Mouse (Mus musculus) neural tube, embryonic 11.5 days (tissue): ENCODE measurements at regions not wholly inside any gene's neighbourhood (a gene's known extent, or its start where the extent isn't known, plus 50 kb on each side); places are given as distances from the start of the nearest gene placed in this dataset.
A peak's percentile ranks its signal among the peaks of the same experiment; 100 is the strongest.

Experiments used
- ATAC-seq: fragments of 200-750 bp; cut with Nextera tagmentation; 2 replicates; pipeline ENCODE4 v1.8.0; 2017; ENCODE audit warnings: moderate number of reproducible peaks, mild to moderate bottlenecking, moderate TSS enrichment, moderate library complexity; ENCODE audit not compliant: insufficient read depth, low FRiP score, low TSS enrichment
- DNase-seq: peaks from one replicate; pipeline ENCODE4 v3.0.0-alpha.2; 2015; ENCODE audit warnings: low spot score
- H3K27ac ChIP-seq: fragments of 300-500 bp; sonication (generic); 2 replicates; pipeline ENCODE4 v1.5.1; 2014; ENCODE audit warnings: low read depth, mild to moderate bottlenecking, low read length
- H3K27me3 ChIP-seq: fragments of 300-500 bp; sonication (generic); 2 replicates; pipeline ENCODE4 v1.6.1; 2014; ENCODE audit warnings: mild to moderate bottlenecking, low read length, mixed read lengths; ENCODE audit not compliant: control insufficient read depth, insufficient read depth
- H3K36me3 ChIP-seq: fragments of 300-500 bp; sonication (generic); 2 replicates; pipeline ENCODE4 v1.6.1; 2014; ENCODE audit warnings: mild to moderate bottlenecking, low read length, moderate library complexity, mixed read lengths; ENCODE audit not compliant: control insufficient read depth, insufficient read depth
- H3K4me1 ChIP-seq: fragments of 300-500 bp; sonication (generic); 2 replicates; pipeline ENCODE4 v1.6.1; 2014; ENCODE audit warnings: low read length, mixed read lengths; ENCODE audit not compliant: control insufficient read depth, insufficient read depth
- H3K4me2 ChIP-seq: fragments of 300-500 bp; sonication (generic); 2 replicates; pipeline ENCODE4 v1.6.1; 2014; ENCODE audit warnings: low read depth, mild to moderate bottlenecking, moderate library complexity
- H3K4me3 ChIP-seq: fragments of 300-500 bp; sonication (generic); 2 replicates; pipeline ENCODE4 v1.5.1; 2014; ENCODE audit warnings: low read depth, low read length
- H3K9ac ChIP-seq: fragments of 300-500 bp; sonication (generic); 2 replicates; pipeline ENCODE4 v1.6.1; 2014; ENCODE audit warnings: mild to moderate bottlenecking, low read length
- H3K9me3 ChIP-seq: fragments of 300-500 bp; sonication (generic); 2 replicates; pipeline ENCODE4 v1.6.1; 2016; ENCODE audit warnings: low read length; ENCODE audit not compliant: control insufficient read depth
- WGBS: fragments of 180-500 bp; shearing (Covaris S2); extraction: QIAGEN DNeasy Blood & Tissue Kit; methylation state at CpG from one replicate; pipeline ENCODE4 v1.1.7; 2014; 5-methylcytosine and 5-hydroxymethylcytosine counted together

GRCm38 (mm10) chr17:75618514-75618913 is 66.8 kb upstream of the Fam98a start:
- Histone ChIP-seq H3K9me3 (no peaks in the 10 kb centered on the region), H3K4me1 (no peaks in the 10 kb centered on the region), H3K27me3 (no peaks in the 10 kb centered on the region), H3K9ac (no peak overlapping the region), H3K4me2 (no peak overlapping the region), H3K4me3 (no peak overlapping the region), H3K27ac (no peak overlapping the region), H3K36me3 (no peaks in the 10 kb centered on the region)
- no peak for DNase-seq
- 94% methylated on average over 3 of the region's 3 CpGs for WGBS
- no peak for ATAC-seq

GRCm38 (mm10) chr17:75617280-75617679 is 65.5 kb upstream of the Fam98a start:
- Histone ChIP-seq H3K27me3 (no peaks in the 10 kb centered on the region), H3K27ac (no peak overlapping the region), H3K4me1 (no peaks in the 10 kb centered on the region), H3K36me3 (no peaks in the 10 kb centered on the region), H3K9ac (no peak overlapping the region), H3K4me2 (no peak overlapping the region), H3K9me3 (no peaks in the 10 kb centered on the region), H3K4me3 (no peak overlapping the region)
- 27% methylated on average over 6 of the region's 6 CpGs for WGBS
- DNase-seq, result peak; percentile 23
- ATAC-seq, result peak; percentile 71; the same call in 1 of the 2 replicates

- Histone ChIP-seq H3K27me3 (no peaks in the 10 kb centered on the region), H3K9me3 (no peaks in the 10 kb centered on the region), H3K27ac (no peak overlapping the region), H3K4me1 (no peaks in the 10 kb centered on the region), H3K36me3 (no peaks in the 10 kb centered on the region), H3K9ac (no peak overlapping the region), H3K4me2 (no peak overlapping the region), H3K4me3 (no peak overlapping the region)
- WGBS, result 81% methylated on average over 2 of the region's 2 CpGs
- DNase-seq (peak; percentile 37), ATAC-seq (no peak)
Observed at GRCm38 (mm10) chr17:75615335-75615734, 63.6 kb upstream of the Fam98a start.

- H3K27ac ChIP-seq, result no peak overlapping the region
Observed at GRCm38 (mm10) chr17:75603417-75604086, 51.8 kb upstream of the Fam98a start.

More at GRCm38 (mm10) chr17:75603417-75604086, 51.8 kb upstream of the Fam98a start:
- no peak overlapping the region for H3K4me2 ChIP-seq
- no peaks in the 10 kb centered on the region for H3K4me1 ChIP-seq
- peak; percentile 21 for DNase-seq
- 10% methylated on average over 4 of the region's 4 CpGs for whole genome bisulfite sequencing
- peak; percentile 48 for ATAC-seq
- no peak overlapping the region for H3K4me3 ChIP-seq
- H3K27me3 ChIP-seq, result no peaks in the 10 kb centered on the region
- no peaks in the 10 kb centered on the region for H3K36me3 ChIP-seq
- H3K9ac ChIP-seq, result no peak overlapping the region
- H3K9me3 ChIP-seq, result no peaks in the 10 kb centered on the region
